Mouse (Mus musculus) urinary bladder, adult 18-20 months (tissue): ENCODE results near the gene Rftn1.

Experiments used
- DNase-seq, 2 experiments: peaks; one replicate each; pipeline ENCODE4 v3.0.0; 2022; ENCODE audit warnings: low spot score in 2 of 2, mixed read lengths in 2 of 2

The Rftn1 gene

GRCm38 (mm10) chr17:50066822-50067713, 123.4 kb downstream of the Rftn1 start:
- no peak for DNase-seq

GRCm38 (mm10) chr17:50063832-50064627, 126.4 kb downstream of the Rftn1 start:
- DNase-seq = no peak

- DNase-seq = no peak
Measured at GRCm38 (mm10) chr17:50062649-50063048, 127.8 kb downstream of the Rftn1 start.

- no peak for DNase-seq
Measured at GRCm38 (mm10) chr17:50061446-50061845, 129.0 kb downstream of the Rftn1 start.

GRCm38 (mm10) chr17:50060220-50060619, 130.3 kb downstream of the Rftn1 start:
- DNase-seq = no peak

- DNase-seq = no peak
Measured at GRCm38 (mm10) chr17:50059417-50059816, 131.1 kb downstream of the Rftn1 start.

- DNase-seq = no peak
Measured at GRCm38 (mm10) chr17:50055154-50055756, 135.2 kb downstream of the Rftn1 start.

GRCm38 (mm10) chr17:50054586-50054985, 135.9 kb downstream of the Rftn1 start:
- no peak for DNase-seq

- no peak for DNase-seq
Measured at GRCm38 (mm10) chr17:50053961-50054360, 136.5 kb downstream of the Rftn1 start.

- no peak for DNase-seq
Measured at GRCm38 (mm10) chr17:50052741-50053468, 137.6 kb downstream of the Rftn1 start.

- no peak for DNase-seq
Measured at GRCm38 (mm10) chr17:50050456-50050855, 140.0 kb downstream of the Rftn1 start.

GRCm38 (mm10) chr17:50048209-50048608, 142.3 kb downstream of the Rftn1 start:
- no peak for DNase-seq

GRCm38 (mm10) chr17:50047182-50047581, 143.3 kb downstream of the Rftn1 start:
- no peak for DNase-seq

- no peak for DNase-seq
Measured at GRCm38 (mm10) chr17:50040727-50041410, 149.6 kb downstream of the Rftn1 start.

- DNase-seq = no peak
Measured at GRCm38 (mm10) chr17:50037882-50038665, 152.4 kb downstream of the Rftn1 start.

- DNase-seq = no peak
Measured at GRCm38 (mm10) chr17:50037416-50037815, 153.1 kb downstream of the Rftn1 start.

- no peak for DNase-seq
Measured at GRCm38 (mm10) chr17:50036751-50037385, 153.6 kb downstream of the Rftn1 start.

- DNase-seq = no peak
Measured at GRCm38 (mm10) chr17:50033698-50034097, 156.8 kb downstream of the Rftn1 start.
